Comparison of ENCODE assay signal across 8 mouse cellular contexts in genomic region chr14:50897374-50897765, GRCm38 (mm10). TPM values are rescaled to one million over a fixed set of nuclear protein-coding genes. Genes with fewer than 3 reads are reported as not detected.
A peak's percentile ranks its signal among the peaks of the same experiment; 100 is the strongest.
DNase-seq lines count a peak whose midpoint lies in the region; ATAC-seq and TF ChIP-seq lines count a peak whose summit lies in the region.

TSS of gene Klhl33 (minus strand) at chr14:50897507.

- TF ChIP-seq CTCF in ES-Bruce4 (IDR thresholded peaks at IDR 0.05; ENCODE audit: low read depth, low read length) = no peak

- peak; percentile 60 for DNase-seq in cerebellum, adult 11-12 months
- no peak for DNase-seq in midbrain, embryonic 11.5 days (ENCODE audit: low spot score, missing footprints)
- no peak for DNase-seq in right cerebral cortex, postnatal 36 days (ENCODE audit: low spot score in 2 of 2)
- no peak for DNase-seq in urinary bladder, adult 2 months (ENCODE audit: low spot score)
- DNase-seq in MN1 (ENCODE audit: low spot score) = no peak

- H3K27ac ChIP-seq in ES-Bruce4 (ENCODE audit: insufficient read depth, low read length) = no peak within 1 kb of the TSS
- H3K27ac ChIP-seq in forebrain, embryonic 16.5 days (ENCODE audit: low read length) = no peak within 1 kb of the TSS
- H3K27ac ChIP-seq in hindbrain, embryonic 13.5 days = peak within 1 kb of the TSS; percentile 24
- no peak within 1 kb of the TSS for H3K27ac ChIP-seq in midbrain, embryonic 11.5 days (ENCODE audit: low read depth, low read length)

- H3K36me3 ChIP-seq in ES-Bruce4 (ENCODE audit: control insufficient read depth, insufficient read depth, low read length, poor library complexity, severe bottlenecking) = no peaks in the 10 kb centered on the region
- no peaks in the 10 kb centered on the region for H3K36me3 ChIP-seq in forebrain, embryonic 16.5 days (ENCODE audit: control insufficient read depth, insufficient read depth)
- no peaks in the 10 kb centered on the region for H3K36me3 ChIP-seq in hindbrain, embryonic 13.5 days
- no peaks in the 10 kb centered on the region for H3K36me3 ChIP-seq in midbrain, embryonic 11.5 days (ENCODE audit: control insufficient read depth, insufficient read depth, low read length)

- TF ChIP-seq POLR2A in ES-Bruce4 (IDR thresholded peaks at IDR 0.05; ENCODE audit: insufficient read depth, low read length) = no peak

- H3K4me1 ChIP-seq in ES-Bruce4 (ENCODE audit: control insufficient read depth, insufficient read depth, low read length) = no peaks in the 10 kb centered on the region
- peaks cover 14% of the 10 kb centered on the region for H3K4me1 ChIP-seq in forebrain, embryonic 16.5 days (replicated peaks; ENCODE audit: control insufficient read depth, insufficient read depth, low read length)
- H3K4me1 ChIP-seq in hindbrain, embryonic 13.5 days (replicated peaks) = peaks cover 17% of the 10 kb centered on the region
- H3K4me1 ChIP-seq in midbrain, embryonic 11.5 days (ENCODE audit: control insufficient read depth, insufficient read depth, low read length) = peaks cover 5% of the 10 kb centered on the region

- H3K9ac ChIP-seq in ES-Bruce4 (ENCODE audit: low read depth, poor library complexity, severe bottlenecking) = peak within 1 kb of the TSS; percentile 20
- H3K9ac ChIP-seq in forebrain, embryonic 16.5 days (replicated peaks; ENCODE audit: low read depth, low read length) = peak within 1 kb of the TSS; percentile 63
- peak within 1 kb of the TSS; percentile 78 for H3K9ac ChIP-seq in hindbrain, embryonic 13.5 days
- H3K9ac ChIP-seq in midbrain, embryonic 11.5 days (ENCODE audit: low read length) = peak within 1 kb of the TSS; percentile 56

- H3K4me3 ChIP-seq in ES-Bruce4 (ENCODE audit: low read depth, low read length) = peak within 1 kb of the TSS; percentile 54
- H3K4me3 ChIP-seq in forebrain, embryonic 16.5 days (replicated peaks; ENCODE audit: low read length) = peak within 1 kb of the TSS; percentile 54
- peak within 1 kb of the TSS; percentile 55 for H3K4me3 ChIP-seq in hindbrain, embryonic 13.5 days
- H3K4me3 ChIP-seq in midbrain, embryonic 11.5 days (ENCODE audit: low read depth, low read length) = peak within 1 kb of the TSS; percentile 36

- 34% methylated on average over 7 of the region's 7 CpGs for WGBS in forebrain, embryonic 16.5 days
- 51% methylated on average over 7 of the region's 7 CpGs for WGBS in hindbrain, embryonic 13.5 days
- 44% methylated on average over 7 of the region's 7 CpGs for WGBS in midbrain, embryonic 11.5 days

- H3K4me2 ChIP-seq in forebrain, embryonic 16.5 days (ENCODE audit: low read length) = peak within 1 kb of the TSS; percentile 94
- peak within 1 kb of the TSS; percentile 91 for H3K4me2 ChIP-seq in hindbrain, embryonic 13.5 days
- H3K4me2 ChIP-seq in midbrain, embryonic 11.5 days = peak within 1 kb of the TSS; percentile 66

- no peak for TF ChIP-seq EP300 in ES-Bruce4 (IDR thresholded peaks at IDR 0.05; ENCODE audit: insufficient read depth, low read depth, low read length)

- no peaks in the 10 kb centered on the region for H3K27me3 ChIP-seq in ES-Bruce4 (ENCODE audit: control insufficient read depth, insufficient read depth, low read length, poor library complexity, severe bottlenecking)
- no peaks in the 10 kb centered on the region for H3K27me3 ChIP-seq in forebrain, embryonic 16.5 days (replicated peaks; ENCODE audit: control insufficient read depth, insufficient read depth, low read length)
- peaks cover 12% of the 10 kb centered on the region for H3K27me3 ChIP-seq in hindbrain, embryonic 13.5 days
- no peaks in the 10 kb centered on the region; the same call in none of the 2 replicates for H3K27me3 ChIP-seq in midbrain, embryonic 11.5 days (ENCODE audit: control insufficient read depth, insufficient read depth, low read length)

- 0 out of 2 replicates have a peak, but pooled peaks have one; percentile 11 for ATAC-seq in forebrain, embryonic 16.5 days
- no peak for ATAC-seq in hindbrain, embryonic 13.5 days (ENCODE audit: low FRiP score)
- 0 out of 2 replicates have a peak, but pooled peaks have one; percentile 20 for ATAC-seq in midbrain, embryonic 11.5 days (ENCODE audit: low FRiP score)

- no peaks in the 10 kb centered on the region for H3K9me3 ChIP-seq in ES-Bruce4 (replicated peaks; ENCODE audit: control insufficient read depth, insufficient read depth, low read length, poor library complexity, severe bottlenecking)
- no peaks in the 10 kb centered on the region for H3K9me3 ChIP-seq in forebrain, embryonic 16.5 days (ENCODE audit: control insufficient read depth, low read length)
- no peaks in the 10 kb centered on the region for H3K9me3 ChIP-seq in hindbrain, embryonic 13.5 days
- H3K9me3 ChIP-seq in midbrain, embryonic 11.5 days (ENCODE audit: control insufficient read depth, low read length) = no peaks in the 10 kb centered on the region

RNA-seq across cellular contexts. Expression of gene Klhl33, which starts in this region (rescaled TPM):
- not detected in 2 replicates for polyA plus RNA-seq in ES-Bruce4 (2011; ENCODE audit: insufficient read depth, insufficient read length, low read depth, missing spikeins)
- 0.31 and 0.68 TPM in 2 replicates for polyA plus RNA-seq in forebrain, embryonic 16.5 days (2015; fragmentation: Nextera tagmentation; extraction: Ambion mirVana)
- polyA plus RNA-seq in hindbrain, embryonic 13.5 days (2015; fragmentation: Nextera tagmentation; extraction: Ambion mirVana) = 0.83 and 1.3 TPM in 2 replicates
- 0.15 and 0.25 TPM in 2 replicates for polyA plus RNA-seq in midbrain, embryonic 11.5 days (2014; fragmentation: Nextera tagmentation; extraction: Ambion mirVana)
- 1.7 and 2.5 TPM in 2 replicates for polyA plus RNA-seq in urinary bladder, adult 2 months (2012; rRNA removed)

Comparison
In these comparisons a context has a peak if more than half of its experiments do, and no peak if none do; other contexts are left out.
1. Peak in ATAC-seq, H3K4me3 ChIP-seq, H3K9ac ChIP-seq and H3K4me2 ChIP-seq in forebrain, embryonic 16.5 days; RNA of the gene not detected or under 1 TPM.
2. Peak in ATAC-seq, H3K4me3 ChIP-seq, H3K9ac ChIP-seq and H3K4me2 ChIP-seq in midbrain, embryonic 11.5 days; RNA of the gene not detected or under 1 TPM.
3. H3K9ac ChIP-seq: peak in every context shown above with its lines; median percentile 78 in hindbrain, embryonic 13.5 days; 63 in forebrain, embryonic 16.5 days; 56 in midbrain, embryonic 11.5 days; 20 in ES-Bruce4.